Mouse (Mus musculus): ENCODE measurements around the gene Pmvk. TPM values are rescaled to one million over a fixed set of nuclear protein-coding genes. Genes with fewer than 3 reads are reported as not detected.

Pmvk gene
- total and polyA plus RNA-seq, 2 experiments from 2014 or later, result 65.4 to 120 TPM

DNA sequence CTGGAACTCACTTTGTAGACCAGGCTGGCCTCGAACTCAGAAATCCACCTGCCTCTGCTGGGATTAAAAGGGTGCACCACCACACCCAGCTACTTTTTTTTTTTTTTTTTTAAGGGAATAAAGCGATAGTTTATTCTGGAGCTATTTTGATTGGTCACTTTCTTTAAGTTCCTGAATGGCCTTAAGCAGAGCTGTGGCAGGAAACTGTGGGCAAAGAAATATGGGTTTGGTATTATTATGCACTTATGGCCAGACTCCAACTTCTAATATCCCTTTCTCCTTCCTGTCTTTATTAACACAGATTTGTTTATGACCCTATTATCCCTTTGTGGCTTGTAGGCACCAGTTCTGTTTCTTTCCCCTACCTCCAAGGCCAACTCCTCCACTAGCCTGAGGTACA lies 33.9 kb upstream of the Pmvk start:
- H3K27ac ChIP-seq, result 0 out of 2 replicates have a peak overlapping the region, but pooled peaks have one; percentile 33

GRCm38 (mm10) chr3:89421002-89421774 lies 33.2 kb upstream of the Pmvk start:
- Histone ChIP-seq H3K4me1 (ENCODE audit: insufficient read depth, low read length) (peaks cover 14% of the 10 kb centered on the region), H3K4me2 (ENCODE audit: low read depth, low read length) (peak overlapping the region; percentile 65), H3K27me3 (ENCODE audit: insufficient read depth, low read length) (no peaks in the 10 kb centered on the region), H3K36me3 (ENCODE audit: insufficient read depth, low read length) (no peaks in the 10 kb centered on the region), H3K27ac (peak overlapping the region; percentile 54; the same call in 1 of the 2 replicates), H3K4me3 (ENCODE audit: low read length) (peak overlapping the region; percentile 38), H3K9ac (replicated peaks; ENCODE audit: low read length) (peak overlapping the region; percentile 54), H3K9me3 (ENCODE audit: low read length) (no peaks in the 10 kb centered on the region)
- DNase-seq (ENCODE audit: low spot score) (peak; percentile 84), ATAC-seq (peak; percentile 67)
- 5% methylated on average over 11 of the region's 11 CpGs for WGBS
- no peak for TF ChIP-seq CTCF (IDR thresholded peaks at IDR 0.05; ENCODE audit: low read depth)

More for the DNA sequence above, 33.9 kb upstream of the Pmvk start:
- H3K4me1 ChIP-seq (ENCODE audit: insufficient read depth, low read length), result peaks cover 14% of the 10 kb centered on the region
- peak overlapping the region; percentile 65; the same call in 1 of the 2 replicates for H3K4me2 ChIP-seq (ENCODE audit: low read depth, low read length)
- H3K27me3 ChIP-seq (ENCODE audit: insufficient read depth, low read length), result no peaks in the 10 kb centered on the region
- no peak for DNase-seq (ENCODE audit: low spot score)
- H3K4me3 ChIP-seq (ENCODE audit: low read length), result no peak overlapping the region
- H3K9ac ChIP-seq (replicated peaks; ENCODE audit: low read length), result no peak overlapping the region
- no peak for ATAC-seq
- WGBS, result 61% methylated on average over 2 of the region's 2 CpGs
- H3K9me3 ChIP-seq (ENCODE audit: low read length), result no peaks in the 10 kb centered on the region
- no peak for TF ChIP-seq CTCF (IDR thresholded peaks at IDR 0.05; ENCODE audit: low read depth)
- H3K36me3 ChIP-seq (ENCODE audit: insufficient read depth, low read length), result no peaks in the 10 kb centered on the region

- TF ChIP-seq CTCF (IDR thresholded peaks at IDR 0.05; ENCODE audit: low read depth), result no peak
- Histone ChIP-seq H3K36me3 (ENCODE audit: insufficient read depth, low read length) (0 out of 2 replicates have a peak, but pooled peaks cover 3% of the 10 kb centered on the region), H3K9ac (replicated peaks; ENCODE audit: low read length) (peak overlapping the region; percentile 54), H3K4me2 (ENCODE audit: low read depth, low read length) (peak overlapping the region; percentile 65), H3K27ac (peak overlapping the region; percentile 54; the same call in 1 of the 2 replicates), H3K27me3 (ENCODE audit: insufficient read depth, low read length) (no peaks in the 10 kb centered on the region), H3K9me3 (ENCODE audit: low read length) (no peaks in the 10 kb centered on the region), H3K4me3 (ENCODE audit: low read length) (peak overlapping the region; percentile 38), H3K4me1 (ENCODE audit: insufficient read depth, low read length) (peaks cover 14% of the 10 kb centered on the region)
- ATAC-seq (no peak), DNase-seq (ENCODE audit: low spot score) (peak; percentile 40)
- WGBS, result 6% methylated on average over 21 of the region's 22 CpGs
Measured at GRCm38 (mm10) chr3:89421810-89422473, 32.4 kb upstream of the Pmvk start.

DNA sequence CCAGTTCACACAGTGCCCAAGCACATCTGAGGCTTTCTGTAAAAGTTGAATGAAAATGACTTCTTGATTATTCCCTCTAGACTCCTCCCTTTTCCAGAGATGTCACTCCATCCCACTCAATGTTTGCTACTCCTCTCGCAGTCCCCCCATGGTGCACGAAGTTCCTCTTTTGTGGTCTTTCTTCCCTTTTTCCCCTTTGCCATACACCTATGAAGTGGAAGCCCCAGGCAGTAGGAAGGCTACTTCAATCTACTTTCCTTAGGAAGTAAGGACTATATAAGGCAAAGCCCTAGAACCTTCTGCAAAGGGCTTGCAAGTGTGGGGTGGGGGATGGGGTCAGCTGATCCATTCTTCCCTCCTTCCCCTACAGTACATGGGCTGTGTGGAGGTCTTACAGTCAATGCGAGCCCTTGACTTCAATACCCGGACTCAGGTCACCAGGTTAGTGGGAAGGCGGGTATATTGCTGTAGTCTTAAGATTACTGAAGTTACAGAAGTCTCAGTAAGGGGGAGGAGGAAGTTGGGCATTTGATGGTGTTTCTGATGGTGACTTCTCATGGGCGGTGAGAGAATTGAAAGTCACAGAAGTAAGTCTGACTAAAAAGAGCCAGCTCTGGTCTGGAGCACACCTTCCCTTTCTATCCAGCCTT lies 31.7 kb upstream of the Pmvk start:
- 72% methylated on average over 6 of the region's 6 CpGs for WGBS
- H3K9me3 ChIP-seq (ENCODE audit: low read length), result no peaks in the 10 kb centered on the region
- no peaks in the 10 kb centered on the region for H3K27me3 ChIP-seq (ENCODE audit: insufficient read depth, low read length)
- peak overlapping the region; percentile 38 for H3K4me3 ChIP-seq (ENCODE audit: low read length)
- no peak for ATAC-seq
- DNase-seq (ENCODE audit: low spot score), result no peak
- no peak for TF ChIP-seq CTCF (IDR thresholded peaks at IDR 0.05; ENCODE audit: low read depth)
- no peak overlapping the region for H3K9ac ChIP-seq (replicated peaks; ENCODE audit: low read length)
- H3K4me1 ChIP-seq (ENCODE audit: insufficient read depth, low read length), result peaks cover 7% of the 10 kb centered on the region
- H3K36me3 ChIP-seq (ENCODE audit: insufficient read depth, low read length), result 0 out of 2 replicates have a peak, but pooled peaks cover 8% of the 10 kb centered on the region
- no peak overlapping the region for H3K27ac ChIP-seq
- H3K4me2 ChIP-seq (ENCODE audit: low read depth, low read length), result peak overlapping the region; percentile 65

- 97% methylated on average over 5 of the region's 5 CpGs for WGBS
- no peak overlapping the region for H3K4me2 ChIP-seq (ENCODE audit: low read depth, low read length)
- no peak for ATAC-seq
- H3K9me3 ChIP-seq (ENCODE audit: low read length), result no peaks in the 10 kb centered on the region
- 0 out of 2 replicates have a peak, but pooled peaks cover 8% of the 10 kb centered on the region for H3K36me3 ChIP-seq (ENCODE audit: insufficient read depth, low read length)
- H3K4me1 ChIP-seq (ENCODE audit: insufficient read depth, low read length), result peaks cover 7% of the 10 kb centered on the region
- no peak overlapping the region for H3K9ac ChIP-seq (replicated peaks; ENCODE audit: low read length)
- H3K4me3 ChIP-seq (ENCODE audit: low read length), result no peak overlapping the region
- DNase-seq (ENCODE audit: low spot score), result no peak
- TF ChIP-seq CTCF (IDR thresholded peaks at IDR 0.05; ENCODE audit: low read depth), result no peak
- H3K27ac ChIP-seq, result no peak overlapping the region
- no peaks in the 10 kb centered on the region for H3K27me3 ChIP-seq (ENCODE audit: insufficient read depth, low read length)
Measured at GRCm38 (mm10) chr3:89424416-89425140, 29.8 kb upstream of the Pmvk start.

DNA sequence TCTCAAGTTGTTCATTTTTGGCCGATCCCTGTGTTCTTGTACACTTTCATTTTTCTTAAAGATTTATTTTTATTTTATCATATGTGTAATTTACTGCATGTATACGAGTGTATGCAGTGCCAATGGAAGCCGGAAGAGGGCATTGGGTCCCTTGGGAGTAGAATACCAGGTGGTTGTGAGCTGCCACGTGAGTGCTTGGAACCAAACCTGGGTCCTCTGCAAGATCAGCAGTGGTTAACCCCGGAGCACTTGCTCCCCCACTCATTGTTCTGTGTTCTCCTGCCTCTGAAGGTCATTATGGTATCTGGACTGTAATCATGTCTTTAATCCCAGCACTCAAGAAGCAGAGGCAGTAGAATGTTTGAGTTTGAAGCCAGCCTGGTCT lies 29.2 kb upstream of the Pmvk start:
- H3K9ac ChIP-seq (replicated peaks; ENCODE audit: low read length), result no peak overlapping the region
- TF ChIP-seq CTCF (IDR thresholded peaks at IDR 0.05; ENCODE audit: low read depth), result no peak
- no peak overlapping the region for H3K27ac ChIP-seq
- DNase-seq (ENCODE audit: low spot score) (no peak), ATAC-seq (no peak)
- H3K4me1 ChIP-seq (ENCODE audit: insufficient read depth, low read length), result peaks cover 7% of the 10 kb centered on the region
- H3K9me3 ChIP-seq (ENCODE audit: low read length), result no peaks in the 10 kb centered on the region
- H3K27me3 ChIP-seq (ENCODE audit: insufficient read depth, low read length), result no peaks in the 10 kb centered on the region
- H3K4me3 ChIP-seq (ENCODE audit: low read length), result no peak overlapping the region
- WGBS, result 89% methylated on average over 5 of the region's 5 CpGs
- H3K36me3 ChIP-seq (ENCODE audit: insufficient read depth, low read length), result 0 out of 2 replicates have a peak, but pooled peaks cover 8% of the 10 kb centered on the region
- H3K4me2 ChIP-seq (ENCODE audit: low read depth, low read length), result no peak overlapping the region

Data from hindbrain, postnatal 0 days (tissue).